Mouse (Mus musculus): ENCODE measurements at regions not wholly inside any gene's neighbourhood (a gene's known extent, or its start where the extent isn't known, plus 50 kb on each side); places are given as distances from the start of the nearest gene placed in this dataset.
A peak's percentile ranks its signal among the peaks of the same experiment; 100 is the strongest.

DNA sequence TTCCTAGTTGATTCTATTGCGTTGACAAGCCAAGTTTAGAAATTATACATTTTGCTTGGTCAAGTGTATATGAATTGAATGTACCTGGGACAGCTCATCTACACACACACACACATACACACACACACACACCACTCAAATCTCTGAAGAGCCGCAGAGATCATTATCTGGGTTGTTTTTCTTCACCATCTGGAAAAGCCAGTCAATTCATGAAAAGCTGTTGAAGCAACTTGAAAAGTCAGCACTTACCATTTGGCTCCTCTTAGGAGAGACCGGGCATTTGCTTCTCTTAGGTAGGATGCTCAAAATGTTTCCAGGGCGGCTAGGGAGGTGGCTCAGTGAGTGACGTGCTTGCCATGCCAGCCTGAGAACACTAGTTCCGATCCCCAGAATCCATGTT is 61.2 kb upstream of the Dars start:
- Histone ChIP-seq H3K4me3 (ENCODE audit: control insufficient read depth, low read depth, low read length) (no peak overlapping the region), H3K27ac (ENCODE audit: control insufficient read depth, insufficient read depth, low read depth, low read length) (no peak overlapping the region), H3K36me3 (ENCODE audit: control insufficient read depth, insufficient read depth, low read length) (no peaks in the 10 kb centered on the region), H3K4me1 (ENCODE audit: control insufficient read depth, insufficient read depth, low read length) (no peaks in the 10 kb centered on the region), H3K27me3 (ENCODE audit: control insufficient read depth, insufficient read depth, low read length) (no peaks in the 10 kb centered on the region)
- no peak for TF ChIP-seq POLR2A (IDR thresholded peaks at IDR 0.05; ENCODE audit: control insufficient read depth, low read depth, low read length)
- no peak for TF ChIP-seq CTCF (IDR thresholded peaks at IDR 0.05; ENCODE audit: control insufficient read depth, insufficient read depth, insufficient replicate concordance, low read depth, low read length)

DNA sequence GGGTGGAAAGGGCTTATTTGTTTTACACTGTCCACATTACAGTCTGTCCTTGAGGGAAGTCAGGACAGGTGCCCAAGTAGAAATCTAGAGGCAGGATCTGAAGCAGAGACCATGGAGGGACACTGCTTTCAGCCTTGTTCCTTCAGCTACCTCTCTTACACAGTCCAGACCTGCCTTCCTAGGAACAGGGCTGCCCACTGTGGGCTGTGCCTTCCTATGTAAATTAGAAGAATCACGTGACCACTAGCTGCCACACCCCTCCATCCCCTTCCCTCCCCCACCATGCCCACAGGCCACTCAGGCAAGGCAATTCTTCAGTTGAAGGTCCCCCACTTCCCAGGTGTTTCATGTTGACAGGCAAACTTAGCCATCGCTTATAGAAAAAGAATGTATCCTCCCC is 60.5 kb upstream of the Dars start:
- Histone ChIP-seq H3K27ac (ENCODE audit: control insufficient read depth, insufficient read depth, low read depth, low read length) (no peak overlapping the region), H3K27me3 (ENCODE audit: control insufficient read depth, insufficient read depth, low read length) (no peaks in the 10 kb centered on the region), H3K36me3 (ENCODE audit: control insufficient read depth, insufficient read depth, low read length) (no peaks in the 10 kb centered on the region), H3K4me1 (ENCODE audit: control insufficient read depth, insufficient read depth, low read length) (peaks cover 3% of the 10 kb centered on the region), H3K4me3 (ENCODE audit: control insufficient read depth, low read depth, low read length) (no peak overlapping the region)
- TF ChIP-seq POLR2A (IDR thresholded peaks at IDR 0.05; ENCODE audit: control insufficient read depth, low read depth, low read length): no peak
- TF ChIP-seq CTCF (IDR thresholded peaks at IDR 0.05; ENCODE audit: control insufficient read depth, insufficient read depth, insufficient replicate concordance, low read depth, low read length): no peak

DNA sequence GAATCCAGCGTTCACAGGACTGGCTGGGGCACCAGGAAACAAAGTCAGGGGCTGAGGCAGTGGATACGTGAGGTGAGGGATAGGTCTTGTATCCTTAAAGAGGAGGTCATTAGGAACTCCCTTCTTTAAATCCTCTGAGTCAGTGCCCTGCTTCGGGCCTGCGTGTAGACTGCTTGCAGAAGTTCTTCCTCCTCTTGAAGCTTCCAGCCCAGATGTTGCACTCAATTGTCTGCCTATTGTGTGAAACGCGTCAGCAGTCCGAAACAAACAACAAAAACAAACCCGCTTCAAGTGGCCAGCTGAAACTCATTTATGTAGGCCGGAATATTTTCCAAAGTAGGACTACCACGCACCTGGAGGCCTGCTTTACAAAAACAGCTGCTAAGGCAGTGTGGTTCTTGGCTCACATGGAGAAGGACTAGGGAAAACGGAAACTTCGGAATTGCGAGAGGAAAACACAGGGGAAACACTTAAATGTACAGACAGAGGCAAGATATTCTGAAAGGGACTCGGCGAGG is 55.6 kb upstream of the Dars start:
- H3K27me3 ChIP-seq (ENCODE audit: control insufficient read depth, insufficient read depth, low read length): no peaks in the 10 kb centered on the region
- H3K36me3 ChIP-seq (ENCODE audit: control insufficient read depth, insufficient read depth, low read length): no peaks in the 10 kb centered on the region
- H3K4me1 ChIP-seq (ENCODE audit: control insufficient read depth, insufficient read depth, low read length): peaks cover 11% of the 10 kb centered on the region
- H3K27ac ChIP-seq (ENCODE audit: control insufficient read depth, insufficient read depth, low read depth, low read length): no peak overlapping the region
- TF ChIP-seq CTCF (IDR thresholded peaks at IDR 0.05; ENCODE audit: control insufficient read depth, insufficient read depth, insufficient replicate concordance, low read depth, low read length): no peak
- no peak for TF ChIP-seq POLR2A (IDR thresholded peaks at IDR 0.05; ENCODE audit: control insufficient read depth, low read depth, low read length)
- H3K4me3 ChIP-seq (ENCODE audit: control insufficient read depth, low read depth, low read length): peak overlapping the region; percentile 53

DNA sequence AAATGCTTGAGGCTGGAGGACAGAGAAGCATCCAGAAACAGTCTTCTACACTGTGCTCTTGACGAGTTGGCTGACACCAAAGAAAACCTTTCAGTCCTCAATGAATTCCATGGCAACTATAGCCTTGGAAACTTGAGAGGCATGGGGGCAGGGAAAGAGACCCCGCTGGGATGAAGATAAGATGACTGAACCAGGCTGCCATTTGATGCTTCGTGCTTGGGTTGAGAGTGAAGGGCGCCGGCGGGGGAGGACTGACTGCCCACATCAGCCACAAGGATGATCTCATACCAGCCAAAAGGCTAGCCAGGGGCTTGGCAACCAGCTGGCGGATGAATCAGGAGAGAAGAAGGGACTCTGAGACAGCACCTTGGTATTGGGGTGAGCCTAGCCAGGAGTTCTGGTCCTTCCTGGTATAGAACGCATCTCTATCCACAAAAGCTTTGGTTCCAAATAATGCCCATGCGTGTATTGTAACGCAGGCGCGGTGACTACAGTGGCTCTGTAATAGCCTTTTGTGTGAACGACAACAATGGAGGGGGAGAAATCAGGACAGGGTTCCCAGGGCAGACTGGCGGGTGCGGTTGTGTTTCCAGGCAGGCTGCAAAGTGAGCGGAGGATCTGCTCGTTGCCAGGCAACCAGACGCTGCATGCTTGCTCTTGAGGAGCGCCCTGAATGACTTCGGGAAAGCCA is 55.0 kb upstream of the Dars start:
- no peak overlapping the region for H3K27ac ChIP-seq (ENCODE audit: control insufficient read depth, insufficient read depth, low read depth, low read length)
- no peaks in the 10 kb centered on the region for H3K27me3 ChIP-seq (ENCODE audit: control insufficient read depth, insufficient read depth, low read length)
- no peak for TF ChIP-seq CTCF (IDR thresholded peaks at IDR 0.05; ENCODE audit: control insufficient read depth, insufficient read depth, insufficient replicate concordance, low read depth, low read length)
- no peak for TF ChIP-seq POLR2A (IDR thresholded peaks at IDR 0.05; ENCODE audit: control insufficient read depth, low read depth, low read length)
- peak overlapping the region; percentile 53 for H3K4me3 ChIP-seq (ENCODE audit: control insufficient read depth, low read depth, low read length)
- peaks cover 11% of the 10 kb centered on the region for H3K4me1 ChIP-seq (ENCODE audit: control insufficient read depth, insufficient read depth, low read length)
- H3K36me3 ChIP-seq (ENCODE audit: control insufficient read depth, insufficient read depth, low read length): no peaks in the 10 kb centered on the region

DNA sequence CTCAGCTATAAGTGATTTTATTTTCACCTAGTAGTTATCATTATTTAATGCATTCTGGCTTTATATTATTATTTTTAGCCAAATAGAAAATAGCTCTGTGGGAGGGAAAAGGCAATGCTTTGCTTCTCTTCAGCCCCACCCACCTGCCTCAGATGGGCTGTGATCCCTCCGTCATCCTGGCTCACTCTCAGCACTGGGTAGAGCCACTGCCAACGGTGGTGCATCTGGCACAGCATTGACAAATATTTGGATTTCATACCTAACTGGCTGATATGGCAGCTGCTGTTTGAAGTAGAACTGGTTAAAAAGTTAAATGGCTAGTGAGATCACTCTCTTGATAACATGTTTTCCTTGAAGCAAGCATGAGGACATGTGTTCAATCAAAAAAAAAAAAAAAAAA is 53.6 kb upstream of the Dars start:
- Histone ChIP-seq H3K36me3 (ENCODE audit: control insufficient read depth, insufficient read depth, low read length) (no peaks in the 10 kb centered on the region), H3K4me1 (ENCODE audit: control insufficient read depth, insufficient read depth, low read length) (peaks cover 11% of the 10 kb centered on the region), H3K4me3 (ENCODE audit: control insufficient read depth, low read depth, low read length) (no peak overlapping the region), H3K27me3 (ENCODE audit: control insufficient read depth, insufficient read depth, low read length) (no peaks in the 10 kb centered on the region), H3K27ac (ENCODE audit: control insufficient read depth, insufficient read depth, low read depth, low read length) (no peak overlapping the region)
- TF ChIP-seq CTCF (IDR thresholded peaks at IDR 0.05; ENCODE audit: control insufficient read depth, insufficient read depth, insufficient replicate concordance, low read depth, low read length): no peak
- no peak for TF ChIP-seq POLR2A (IDR thresholded peaks at IDR 0.05; ENCODE audit: control insufficient read depth, low read depth, low read length)

DNA sequence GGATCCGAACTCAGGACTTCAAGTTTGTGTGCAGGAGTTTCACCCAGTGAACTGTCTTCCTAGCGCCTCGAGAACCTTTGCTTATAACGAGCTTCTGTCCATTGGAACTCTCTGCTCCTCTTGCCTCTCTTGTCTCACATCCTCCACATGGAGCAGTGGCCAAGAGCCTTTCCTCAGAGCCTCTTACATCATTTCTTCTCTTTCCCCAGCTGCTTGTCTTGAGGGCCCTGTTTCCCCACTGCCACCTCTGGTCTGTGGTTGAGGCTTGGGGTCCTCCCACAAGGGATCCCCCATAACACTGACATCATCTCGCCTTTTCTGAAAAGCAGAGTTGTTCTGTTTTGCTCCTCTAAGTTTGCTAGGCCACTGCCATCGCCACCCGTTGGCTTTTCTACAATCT is 51.9 kb upstream of the Dars start:
- Histone ChIP-seq H3K27me3 (ENCODE audit: control insufficient read depth, insufficient read depth, low read length) (no peaks in the 10 kb centered on the region), H3K4me1 (ENCODE audit: control insufficient read depth, insufficient read depth, low read length) (peaks cover 11% of the 10 kb centered on the region), H3K4me3 (ENCODE audit: control insufficient read depth, low read depth, low read length) (no peak overlapping the region), H3K36me3 (ENCODE audit: control insufficient read depth, insufficient read depth, low read length) (no peaks in the 10 kb centered on the region), H3K27ac (ENCODE audit: control insufficient read depth, insufficient read depth, low read depth, low read length) (no peak overlapping the region)
- TF ChIP-seq POLR2A (IDR thresholded peaks at IDR 0.05; ENCODE audit: control insufficient read depth, low read depth, low read length) (no peak), CTCF (IDR thresholded peaks at IDR 0.05; ENCODE audit: control insufficient read depth, insufficient read depth, insufficient replicate concordance, low read depth, low read length) (no peak)

Measured in testis, adult 2 months (tissue).